Mouse (Mus musculus): ENCODE results near the gene Ncapd3.

The Ncapd3 gene

GRCm38 (mm10) chr9:27049492-27049891 lies 19.5 kb downstream of the Ncapd3 start:
- no peak for DNase-seq

GRCm38 (mm10) chr9:27058341-27058740 lies 28.4 kb downstream of the Ncapd3 start:
- no peak for DNase-seq

- DNase-seq: no peak
Measured at GRCm38 (mm10) chr9:27070895-27071294, 40.9 kb downstream of the Ncapd3 start.

- no peak for DNase-seq
Measured at GRCm38 (mm10) chr9:27074677-27075076, 44.7 kb downstream of the Ncapd3 start.

GRCm38 (mm10) chr9:27075812-27076211 lies 45.8 kb downstream of the Ncapd3 start:
- DNase-seq: no peak

GRCm38 (mm10) chr9:27086256-27086655 lies 56.3 kb downstream of the Ncapd3 start:
- no peak for DNase-seq

GRCm38 (mm10) chr9:27087402-27087801 lies 57.4 kb downstream of the Ncapd3 start:
- no peak for DNase-seq

- DNase-seq: no peak
Measured at GRCm38 (mm10) chr9:27090134-27090533, 60.2 kb downstream of the Ncapd3 start.

- DNase-seq: peak; percentile 42
Measured at GRCm38 (mm10) chr9:27090801-27091775, 61.1 kb downstream of the Ncapd3 start.

GRCm38 (mm10) chr9:27092916-27093315 lies 62.9 kb downstream of the Ncapd3 start:
- no peak for DNase-seq

- no peak for DNase-seq
Measured at GRCm38 (mm10) chr9:27098092-27098491, 68.1 kb downstream of the Ncapd3 start.

GRCm38 (mm10) chr9:27098557-27098956 lies 68.6 kb downstream of the Ncapd3 start:
- no peak for DNase-seq

GRCm38 (mm10) chr9:27099474-27099873 lies 69.5 kb downstream of the Ncapd3 start:
- no peak for DNase-seq

- DNase-seq: no peak
Measured at GRCm38 (mm10) chr9:27101466-27101865, 71.5 kb downstream of the Ncapd3 start.

GRCm38 (mm10) chr9:27106081-27106480 lies 76.1 kb downstream of the Ncapd3 start:
- peak; percentile 46 for DNase-seq

GRCm38 (mm10) chr9:27108451-27108850 lies 78.5 kb downstream of the Ncapd3 start:
- DNase-seq: no peak

- DNase-seq: no peak
Measured at GRCm38 (mm10) chr9:27109533-27110514, 79.8 kb downstream of the Ncapd3 start.

- no peak for DNase-seq
Measured at GRCm38 (mm10) chr9:27110681-27111080, 80.7 kb downstream of the Ncapd3 start.

GRCm38 (mm10) chr9:27111756-27112155 lies 81.8 kb downstream of the Ncapd3 start:
- DNase-seq: no peak

GRCm38 (mm10) chr9:27121254-27121653 lies 91.3 kb downstream of the Ncapd3 start:
- no peak for DNase-seq

GRCm38 (mm10) chr9:27122076-27122475 lies 92.1 kb downstream of the Ncapd3 start:
- no peak for DNase-seq

GRCm38 (mm10) chr9:27122963-27123362 lies 93.0 kb downstream of the Ncapd3 start:
- DNase-seq: no peak

GRCm38 (mm10) chr9:27123947-27124346 lies 94.0 kb downstream of the Ncapd3 start:
- no peak for DNase-seq

All from cerebellum, adult 9-11 months (tissue).